Mouse (Mus musculus) liver, embryonic 16.5 days (tissue): ENCODE results near the gene 9430038I01Rik. TPM values are rescaled to one million over a fixed set of nuclear protein-coding genes. Genes with fewer than 3 reads are reported as not detected.

Source experiments
- ATAC-seq: fragments of 200-750 bp; cut with Nextera tagmentation; 2 replicates; pipeline ENCODE4 v1.8.0; 2017; ENCODE audit warnings: low read depth, mild to moderate bottlenecking, moderate number of reproducible peaks, moderate library complexity
- H3K27ac ChIP-seq: fragments of 300-500 bp; sonication (generic); 2 replicates; pipeline ENCODE4 v1.5.1; 2014; ENCODE audit warnings: mild to moderate bottlenecking, low read length
- H3K27me3 ChIP-seq: fragments of 300-500 bp; sonication (generic); 2 replicates; pipeline ENCODE4 v1.6.1; 2014; ENCODE audit warnings: low read depth, low read length, mixed read lengths; ENCODE audit not compliant: control insufficient read depth, insufficient read depth
- H3K36me3 ChIP-seq: fragments of 300-500 bp; sonication (generic); 2 replicates; pipeline ENCODE4 v1.6.1; 2014; ENCODE audit warnings: mild to moderate bottlenecking; ENCODE audit not compliant: control insufficient read depth, insufficient read depth
- H3K4me1 ChIP-seq: fragments of 300-500 bp; sonication (generic); 2 replicates; pipeline ENCODE4 v1.6.1; 2014; ENCODE audit warnings: low read depth, low read length, mixed read lengths; ENCODE audit not compliant: control insufficient read depth
- H3K4me2 ChIP-seq: fragments of 300-500 bp; sonication (generic); 2 replicates; pipeline ENCODE4 v1.6.1; 2014; ENCODE audit warnings: low read depth, low read length, mixed read lengths
- H3K4me3 ChIP-seq: fragments of 300-500 bp; sonication (generic); 2 replicates; pipeline ENCODE4 v1.5.1; 2014; ENCODE audit warnings: low read depth, mild to moderate bottlenecking, low read length
- H3K9ac ChIP-seq: fragments of 300-500 bp; sonication (generic); 2 replicates; pipeline ENCODE4 v1.6.1; 2014; ENCODE audit warnings: low read depth, low read length
- H3K9me3 ChIP-seq: fragments of 300-500 bp; sonication (generic); replicated peaks from 2 replicates; pipeline ENCODE4 v1.6.1; 2016; ENCODE audit warnings: low read length; ENCODE audit not compliant: control insufficient read depth
- WGBS: fragments of 180-500 bp; shearing (Covaris S2); extraction: QIAGEN DNeasy Blood & Tissue Kit; methylation state at CpG from one replicate; pipeline ENCODE4 v1.1.7; 2014; ENCODE audit not compliant: insufficient replicate concordance; 5-methylcytosine and 5-hydroxymethylcytosine counted together
- polyA plus RNA-seq: library from polyadenylated mRNA; unstranded; fragments of >200 nt; fragmentation: Nextera tagmentation; extraction: Ambion mirVana; gene quantifications from 2 replicates; pipeline ENCODE4 v1.2.1, GENCODE M21; 2015

9430038I01Rik gene
- polyA plus RNA-seq, 1 experiment from 2014 or later, result 5.8 TPM

DNA sequence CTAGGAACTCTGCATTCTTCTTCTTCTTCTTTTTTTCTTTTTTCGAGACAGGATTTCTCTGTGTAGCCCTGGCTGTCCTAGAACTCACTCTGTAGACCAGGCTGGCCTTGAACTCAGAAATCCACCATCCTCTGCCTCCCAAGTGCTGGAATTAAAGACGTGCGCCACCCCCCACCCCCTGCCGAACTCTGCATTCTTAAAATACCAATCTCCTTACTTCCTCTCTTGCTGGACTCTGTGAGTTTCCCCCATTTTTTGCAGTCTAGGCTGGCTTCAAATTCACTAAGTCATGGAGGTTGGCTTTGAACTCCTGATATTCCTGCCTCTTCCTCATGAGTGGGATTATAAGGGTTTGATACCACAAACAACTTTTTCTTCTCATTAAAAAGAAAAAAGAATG, 16.1 kb upstream of the 9430038I01Rik start:
- Histone ChIP-seq H3K27me3 (no peaks in the 10 kb centered on the region), H3K4me3 (no peak overlapping the region), H3K4me1 (no peaks in the 10 kb centered on the region), H3K4me2 (no peak overlapping the region), H3K9me3 (no peaks in the 10 kb centered on the region), H3K27ac (no peak overlapping the region), H3K9ac (no peak overlapping the region), H3K36me3 (no peaks in the 10 kb centered on the region)
- WGBS, result 28% methylated on average over 4 of the region's 4 CpGs
- no peak for ATAC-seq

DNA sequence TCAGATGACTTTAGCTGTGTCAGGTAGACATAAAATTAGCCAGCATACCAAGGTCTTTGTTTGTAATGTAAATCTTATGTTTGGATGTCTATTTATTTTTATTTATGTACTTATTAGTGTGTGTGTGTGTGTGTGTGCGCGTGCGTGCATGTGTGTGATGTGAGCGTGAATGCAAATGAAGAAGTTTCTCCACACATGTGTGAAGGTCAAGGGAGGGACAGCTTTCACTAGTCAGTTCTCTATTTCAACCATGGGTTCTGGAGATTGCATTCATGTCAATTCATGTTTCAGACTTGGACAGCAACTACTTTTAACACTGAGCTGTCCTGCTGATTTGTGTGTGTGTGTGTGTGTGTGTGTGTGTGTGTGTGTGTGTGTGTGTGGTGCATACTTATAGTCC, 10.7 kb upstream of the 9430038I01Rik start:
- Histone ChIP-seq H3K4me1 (no peaks in the 10 kb centered on the region), H3K9ac (no peak overlapping the region), H3K36me3 (no peaks in the 10 kb centered on the region), H3K4me2 (no peak overlapping the region), H3K4me3 (no peak overlapping the region), H3K9me3 (no peaks in the 10 kb centered on the region), H3K27me3 (no peaks in the 10 kb centered on the region), H3K27ac (no peak overlapping the region)
- no peak for ATAC-seq
- 83% methylated on average over 4 of the region's 4 CpGs for WGBS

DNA sequence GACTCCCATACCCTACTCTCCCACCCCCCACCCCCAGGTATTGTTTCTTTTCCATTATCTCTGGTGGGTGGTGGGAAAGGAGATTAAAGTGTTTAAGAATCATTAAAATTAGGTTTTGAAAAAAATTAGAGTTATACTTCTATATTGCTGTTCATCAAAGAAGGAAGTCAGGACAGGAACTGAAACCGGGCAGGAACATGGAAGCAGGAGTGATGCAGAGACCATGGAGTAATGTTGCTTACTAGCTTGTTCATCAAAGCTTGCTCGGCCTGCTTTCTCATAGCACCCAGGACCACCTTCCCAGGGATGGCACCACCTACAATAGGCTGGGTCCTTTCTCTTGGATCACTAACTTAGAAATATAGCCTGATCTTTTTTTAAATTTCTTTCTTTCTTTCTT, 10.0 kb upstream of the 9430038I01Rik start:
- H3K9me3 ChIP-seq, result no peaks in the 10 kb centered on the region
- H3K4me2 ChIP-seq, result no peak overlapping the region
- H3K9ac ChIP-seq, result no peak overlapping the region
- no peaks in the 10 kb centered on the region for H3K36me3 ChIP-seq
- no peak overlapping the region for H3K4me3 ChIP-seq
- no peaks in the 10 kb centered on the region for H3K4me1 ChIP-seq
- H3K27me3 ChIP-seq, result no peaks in the 10 kb centered on the region
- H3K27ac ChIP-seq, result no peak overlapping the region
- WGBS, result 53% methylated on average over 2 of the region's 2 CpGs
- ATAC-seq, result no peak

- H3K9ac ChIP-seq, result no peak overlapping the region
- no peaks in the 10 kb centered on the region for H3K9me3 ChIP-seq
- no peaks in the 10 kb centered on the region for H3K36me3 ChIP-seq
- ATAC-seq, result no peak
- no peak overlapping the region for H3K4me3 ChIP-seq
- H3K27ac ChIP-seq, result no peak overlapping the region
- H3K4me1 ChIP-seq, result peaks cover 6% of the 10 kb centered on the region
- H3K27me3 ChIP-seq, result no peaks in the 10 kb centered on the region
- WGBS, result 77% methylated on average over 7 of the region's 8 CpGs
- H3K4me2 ChIP-seq, result no peak overlapping the region
Measured at GRCm38 (mm10) chr7:137414710-137415109, 4.1 kb upstream of the 9430038I01Rik start.

GRCm38 (mm10) chr7:137407428-137408058, 3.0 kb downstream of the 9430038I01Rik start:
- Histone ChIP-seq H3K27ac (no peak overlapping the region), H3K4me1 (peaks cover 6% of the 10 kb centered on the region), H3K4me2 (no peak overlapping the region), H3K36me3 (no peaks in the 10 kb centered on the region), H3K4me3 (no peak overlapping the region), H3K27me3 (no peaks in the 10 kb centered on the region), H3K9ac (no peak overlapping the region), H3K9me3 (no peaks in the 10 kb centered on the region)
- WGBS, result 75% methylated on average over 1 of the region's 1 CpGs
- no peak for ATAC-seq

- ATAC-seq, result no peak
- Histone ChIP-seq H3K4me1 (no peaks in the 10 kb centered on the region), H3K27me3 (no peaks in the 10 kb centered on the region), H3K4me3 (no peak overlapping the region), H3K27ac (no peak overlapping the region), H3K9me3 (no peaks in the 10 kb centered on the region), H3K9ac (no peak overlapping the region), H3K4me2 (no peak overlapping the region), H3K36me3 (no peaks in the 10 kb centered on the region)
- WGBS, result 66% methylated on average over 2 of the region's 2 CpGs
Measured at GRCm38 (mm10) chr7:137404146-137404545, 6.4 kb downstream of the 9430038I01Rik start.

DNA sequence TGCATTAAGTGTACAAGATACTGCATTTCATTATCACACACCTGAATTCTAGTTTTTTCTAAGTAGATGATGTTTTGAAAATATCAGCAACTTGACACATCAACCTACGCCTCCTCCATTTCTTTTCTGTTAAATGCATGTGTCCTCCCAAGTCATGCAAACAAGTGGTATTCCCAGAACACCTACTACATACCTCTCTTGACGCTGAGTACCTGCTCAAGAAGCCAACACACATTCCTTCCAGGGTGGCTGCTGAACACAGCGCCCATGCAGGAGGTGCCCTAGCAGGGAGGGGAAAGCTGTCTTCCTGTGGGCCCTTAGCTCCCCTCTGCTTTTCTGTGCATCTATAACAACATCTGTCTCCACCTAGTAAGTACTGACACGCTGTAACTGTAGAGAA, 11.6 kb downstream of the 9430038I01Rik start:
- Histone ChIP-seq H3K27me3 (no peaks in the 10 kb centered on the region), H3K9ac (no peak overlapping the region), H3K4me2 (no peak overlapping the region), H3K4me3 (no peak overlapping the region), H3K4me1 (no peaks in the 10 kb centered on the region), H3K27ac (no peak overlapping the region), H3K36me3 (no peaks in the 10 kb centered on the region), H3K9me3 (no peaks in the 10 kb centered on the region)
- WGBS, result 75% methylated on average over 4 of the region's 4 CpGs
- no peak for ATAC-seq

- no peak overlapping the region for H3K9ac ChIP-seq
- 78% methylated on average over 8 of the region's 8 CpGs for WGBS
- H3K9me3 ChIP-seq, result no peaks in the 10 kb centered on the region
Measured at GRCm38 (mm10) chr7:137397361-137397910, 13.1 kb downstream of the 9430038I01Rik start.

DNA sequence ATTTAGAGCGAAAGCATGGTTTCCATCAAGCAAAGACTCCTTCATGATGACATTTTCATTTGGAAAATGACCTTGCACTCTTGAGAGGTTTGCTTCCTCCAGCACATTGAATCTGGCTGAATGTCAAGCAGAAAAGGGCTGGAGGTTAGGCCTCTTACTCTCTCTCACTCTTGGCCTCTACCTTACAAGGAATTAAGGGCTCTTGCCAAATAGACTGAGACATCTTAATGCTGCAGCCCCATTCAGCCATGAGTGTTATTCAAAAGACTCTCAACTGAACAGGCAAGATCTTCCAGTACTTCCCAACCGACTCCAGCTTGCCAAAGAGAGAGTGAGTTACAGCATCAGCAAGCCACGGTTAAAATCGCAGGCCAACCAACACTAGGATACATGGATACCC, 15.1 kb downstream of the 9430038I01Rik start:
- H3K4me3 ChIP-seq, result no peak overlapping the region
- no peaks in the 10 kb centered on the region for H3K4me1 ChIP-seq
- WGBS, result 70% methylated on average over 4 of the region's 4 CpGs
- H3K27ac ChIP-seq, result no peak overlapping the region
- H3K36me3 ChIP-seq, result no peaks in the 10 kb centered on the region
- H3K4me2 ChIP-seq, result no peak overlapping the region
- no peak overlapping the region for H3K9ac ChIP-seq
- ATAC-seq, result no peak
- H3K27me3 ChIP-seq, result no peaks in the 10 kb centered on the region
- H3K9me3 ChIP-seq, result no peaks in the 10 kb centered on the region

More at GRCm38 (mm10) chr7:137397361-137397910, 13.1 kb downstream of the 9430038I01Rik start:
- Histone ChIP-seq H3K4me3 (no peak overlapping the region), H3K4me1 (no peaks in the 10 kb centered on the region), H3K36me3 (no peaks in the 10 kb centered on the region), H3K27me3 (no peaks in the 10 kb centered on the region), H3K27ac (no peak overlapping the region), H3K4me2 (no peak overlapping the region)
- no peak for ATAC-seq
